Mouse (Mus musculus): ENCODE measurements at regions not wholly inside any gene's neighbourhood (a gene's known extent, or its start where the extent isn't known, plus 50 kb on each side); places are given as distances from the start of the nearest gene placed in this dataset.

DNA sequence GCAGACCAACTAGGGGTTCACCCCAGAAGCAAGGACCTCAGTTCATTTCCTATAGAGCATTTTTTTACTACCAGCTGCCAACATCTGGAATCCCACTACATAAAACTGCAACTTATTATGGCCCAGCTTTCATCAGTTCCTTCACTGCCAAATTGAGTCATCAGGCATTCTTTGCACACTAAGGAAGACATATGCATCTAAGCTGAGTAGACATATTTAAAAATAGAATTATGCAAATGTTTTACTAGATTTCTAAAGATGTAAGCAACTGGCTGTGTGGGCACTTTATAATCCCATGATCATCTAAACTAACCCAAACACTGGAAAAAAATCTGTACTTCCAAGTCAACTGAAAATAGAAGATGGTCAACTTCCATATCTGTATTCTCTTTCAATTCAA is 415.9 kb upstream of the Rarb start:
- no peak for DNase-seq (ENCODE audit: low spot score)

DNA sequence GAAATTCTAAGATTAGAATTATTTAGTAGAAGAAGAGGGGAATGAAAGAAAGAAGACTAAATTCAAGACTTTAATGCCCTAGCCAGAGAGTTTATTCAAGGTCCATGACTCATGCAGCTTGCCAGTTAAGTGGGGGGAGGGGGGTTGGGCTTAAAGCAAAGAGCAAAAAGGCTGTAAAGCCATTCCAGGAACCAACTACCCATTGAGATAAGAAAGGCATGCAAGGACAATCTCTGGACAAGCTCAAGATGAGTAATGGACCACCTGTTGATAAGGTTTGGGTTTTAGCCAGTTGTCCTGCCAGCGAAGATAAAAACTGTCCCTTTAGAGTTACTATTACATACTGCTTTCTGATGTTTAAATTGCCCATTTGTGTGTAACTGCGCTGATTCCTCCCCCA is 392.5 kb upstream of the Rarb start:
- DNase-seq (ENCODE audit: low spot score): no peak

DNA sequence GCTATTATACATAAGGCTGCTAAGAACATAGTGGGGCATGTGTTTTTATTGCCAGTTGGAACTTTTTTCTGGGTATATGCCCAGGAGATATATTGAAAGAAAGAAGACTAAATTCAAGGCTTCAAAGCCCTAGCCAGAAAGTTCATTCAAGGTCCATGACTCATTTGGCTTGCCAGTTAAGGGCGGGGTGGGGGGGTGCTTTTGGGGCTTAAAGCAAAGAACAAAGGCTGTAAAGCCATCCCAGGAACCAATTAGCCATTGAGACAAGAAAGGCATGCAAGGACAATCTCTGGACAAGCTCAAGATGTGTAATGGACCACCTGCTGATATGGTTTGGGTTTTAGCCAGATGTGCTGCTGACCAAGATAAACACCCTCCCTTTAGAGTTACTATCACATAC is 386.7 kb upstream of the Rarb start:
- no peak for DNase-seq (ENCODE audit: low spot score)

GRCm38 (mm10) chr14:17203251-17204015 is 384.5 kb upstream of the Rarb start:
- DNase-seq (ENCODE audit: low spot score): no peak

DNA sequence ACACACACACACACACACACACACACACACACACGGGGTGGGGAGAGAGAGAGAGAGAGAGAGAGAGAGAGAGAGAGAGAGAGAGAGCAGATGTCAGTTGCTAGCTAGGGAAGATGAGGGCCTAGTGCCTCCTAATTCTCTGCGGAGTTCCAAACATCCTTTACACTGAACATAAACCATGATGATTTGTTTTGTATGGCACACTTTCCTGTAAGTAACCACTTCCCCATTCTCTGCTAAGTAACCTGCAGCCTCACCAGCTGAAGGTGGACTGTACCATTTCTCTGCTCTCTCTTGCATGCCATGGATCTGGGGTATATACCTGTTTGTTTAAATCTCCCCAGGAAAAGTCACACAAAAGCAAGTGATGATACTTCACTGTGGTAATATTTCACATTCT is 374.0 kb upstream of the Rarb start:
- no peak for DNase-seq (ENCODE audit: low spot score)

DNA sequence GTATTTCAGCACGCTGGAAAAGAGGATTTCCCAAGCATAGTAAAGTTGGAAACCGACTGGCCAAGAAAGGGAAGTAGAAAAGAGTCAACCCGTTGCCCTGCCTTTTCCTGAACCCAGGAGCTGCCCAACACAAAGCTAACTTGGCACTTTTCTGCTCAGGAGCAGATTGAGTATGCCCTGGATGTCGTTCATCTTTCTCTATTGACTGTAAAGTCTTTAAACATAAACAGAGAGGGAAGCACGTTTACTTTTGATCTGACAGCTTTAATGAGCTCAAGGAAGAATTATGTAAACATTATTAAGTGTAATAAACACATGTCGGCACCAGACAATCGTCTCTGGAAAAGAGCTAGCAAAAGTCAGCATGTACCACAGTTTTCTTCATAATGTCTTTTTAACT is 354.3 kb upstream of the Rarb start:
- DNase-seq (ENCODE audit: low spot score): no peak

- DNase-seq (ENCODE audit: low spot score): no peak
These were observed 353.6 kb upstream of the Rarb start for GRCm38 (mm10) chr14:17172330-17173110.

DNA sequence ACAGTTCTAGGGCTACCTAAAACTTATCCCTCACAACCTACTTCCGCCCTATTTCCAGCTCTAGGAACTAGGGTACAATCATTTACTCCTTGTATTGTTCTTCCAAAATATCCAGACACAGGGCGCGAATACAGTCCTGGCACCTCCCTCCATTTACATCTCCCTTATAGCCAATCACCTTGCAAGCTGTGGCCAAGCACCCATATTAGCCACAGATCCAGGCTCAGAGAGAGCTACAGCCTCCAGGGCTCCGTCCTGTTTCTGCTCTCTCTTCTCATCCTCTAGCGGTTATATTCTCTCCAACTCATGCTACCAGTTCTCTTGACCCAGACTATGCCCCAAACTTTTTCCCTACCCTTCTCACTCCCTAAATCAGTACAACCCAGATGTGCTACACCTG is 352.9 kb upstream of the Rarb start:
- no peak for DNase-seq (ENCODE audit: low spot score)

DNA sequence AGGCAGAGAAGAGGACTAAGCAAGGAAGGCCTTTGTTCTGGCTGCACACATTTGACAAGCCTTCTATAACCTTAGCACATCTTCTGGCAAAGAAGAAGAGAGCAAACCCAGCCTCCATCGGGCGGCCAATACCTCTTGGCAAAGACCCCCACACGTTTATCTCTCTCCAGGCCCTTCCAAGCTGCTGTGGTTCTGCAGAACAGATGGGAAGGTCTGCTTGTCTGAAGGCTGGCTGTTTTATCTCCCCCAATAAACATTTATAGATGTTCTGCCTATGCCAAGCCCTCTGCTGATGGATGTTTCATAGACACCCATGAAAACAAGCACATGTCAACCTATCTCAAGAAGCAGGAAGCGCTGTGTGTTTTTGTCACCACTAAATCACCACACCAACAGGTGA is 339.4 kb upstream of the Rarb start:
- DNase-seq (ENCODE audit: low spot score): no peak

GRCm38 (mm10) chr14:17156402-17156954 is 337.5 kb upstream of the Rarb start:
- DNase-seq (ENCODE audit: low spot score): no peak

DNA sequence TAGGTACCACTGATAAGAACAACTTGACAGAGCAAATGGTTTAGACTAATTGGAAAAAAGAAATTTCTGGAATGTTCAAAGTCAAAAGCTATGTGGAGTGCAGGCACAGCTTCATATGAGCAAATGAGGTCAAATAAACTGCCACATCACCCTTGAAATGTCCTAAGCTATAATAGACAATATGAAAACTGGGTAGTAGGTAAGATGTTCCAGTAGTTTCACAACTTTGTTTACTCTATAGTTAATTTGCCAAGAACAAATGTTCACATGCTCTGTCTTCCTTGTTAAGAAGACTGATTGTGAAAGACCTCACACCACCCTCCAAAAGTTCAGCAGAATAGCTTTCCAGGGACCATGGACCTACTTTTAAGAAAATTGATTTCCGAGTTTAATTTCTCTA is 301.7 kb upstream of the Rarb start:
- DNase-seq (ENCODE audit: low spot score): no peak

DNA sequence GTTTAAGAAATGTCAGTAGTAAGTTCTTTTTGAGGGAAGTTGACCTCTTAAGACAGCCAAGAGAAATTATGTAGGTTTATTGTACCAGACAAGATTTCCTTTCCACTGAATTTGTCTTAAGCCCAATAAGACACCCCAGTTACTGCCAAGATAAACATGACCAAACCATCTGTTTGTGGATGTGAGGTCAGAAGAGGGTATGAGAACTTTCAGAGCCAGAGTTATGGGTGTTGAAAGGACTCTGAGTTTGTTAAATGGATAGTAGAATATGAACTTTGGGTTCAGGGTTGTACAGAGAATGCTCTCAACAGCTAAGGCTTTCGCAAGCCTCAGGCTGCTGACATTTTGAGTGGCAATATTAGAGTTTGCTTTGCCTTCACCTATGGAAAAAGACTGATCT is 287.7 kb upstream of the Rarb start:
- DNase-seq (ENCODE audit: low spot score): no peak

DNA sequence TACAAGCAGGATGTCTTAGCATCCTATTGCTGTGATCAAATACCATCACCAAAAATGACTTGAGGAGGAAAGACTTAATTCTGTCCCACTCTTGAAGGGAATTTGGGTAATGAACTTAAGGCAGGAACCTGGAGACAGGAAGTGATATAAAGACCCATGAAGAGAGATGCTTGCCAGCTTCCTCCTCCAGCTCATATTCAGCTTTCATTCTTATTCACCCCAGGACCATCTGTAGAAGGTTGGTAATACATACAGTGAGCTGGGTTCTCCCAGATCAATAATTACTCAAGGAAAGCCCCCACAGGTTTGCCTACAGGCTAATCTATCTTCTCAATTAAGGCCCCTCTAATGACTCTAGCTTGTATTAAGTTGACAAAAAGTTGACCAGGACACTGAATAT is 283.5 kb upstream of the Rarb start:
- DNase-seq (ENCODE audit: low spot score): no peak

DNA sequence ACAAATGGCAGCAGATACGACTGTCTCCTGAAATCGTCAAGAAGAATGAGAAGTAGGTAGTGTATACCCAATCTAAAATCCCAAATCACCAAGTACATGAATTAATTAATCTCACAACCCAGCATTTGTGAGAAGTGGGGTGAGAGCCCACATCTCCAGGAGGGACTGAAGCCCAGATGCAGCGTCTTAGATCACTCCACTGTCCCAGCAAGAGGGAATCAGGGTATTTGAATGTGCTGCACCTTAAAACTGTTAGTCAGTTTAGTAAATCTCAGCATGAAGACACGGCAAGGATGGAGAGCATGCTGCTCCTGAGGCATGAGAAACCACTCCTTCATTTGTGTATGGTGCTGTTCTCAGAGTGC is 271.6 kb upstream of the Rarb start:
- DNase-seq (ENCODE audit: low spot score): no peak

- DNase-seq (ENCODE audit: low spot score): no peak
These were observed 270.9 kb upstream of the Rarb start for GRCm38 (mm10) chr14:17089640-17090572.

GRCm38 (mm10) chr14:17089089-17089634 is 270.2 kb upstream of the Rarb start:
- DNase-seq (ENCODE audit: low spot score): no peak

GRCm38 (mm10) chr14:17087828-17088227 is 268.9 kb upstream of the Rarb start:
- no peak for DNase-seq (ENCODE audit: low spot score)

DNA sequence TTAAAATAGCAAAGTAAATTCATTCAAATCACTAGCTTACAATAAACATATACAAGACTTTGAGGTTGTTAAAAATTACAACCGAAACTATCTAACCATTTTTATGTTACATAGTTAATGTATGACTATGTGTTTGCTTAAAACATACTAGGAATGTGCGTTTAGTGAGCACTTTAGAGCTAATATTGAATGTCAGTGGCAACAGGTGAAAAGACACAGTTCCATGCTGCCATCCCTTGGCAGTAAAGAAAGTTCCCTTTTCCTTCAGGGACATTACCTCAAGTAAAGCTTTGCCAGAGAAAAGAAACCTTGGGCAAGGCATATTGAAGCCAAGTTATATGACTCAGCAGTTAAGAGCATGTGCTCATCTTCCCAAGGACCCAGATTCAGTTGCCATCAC is 265.0 kb upstream of the Rarb start:
- no peak for DNase-seq (ENCODE audit: low spot score)

DNA sequence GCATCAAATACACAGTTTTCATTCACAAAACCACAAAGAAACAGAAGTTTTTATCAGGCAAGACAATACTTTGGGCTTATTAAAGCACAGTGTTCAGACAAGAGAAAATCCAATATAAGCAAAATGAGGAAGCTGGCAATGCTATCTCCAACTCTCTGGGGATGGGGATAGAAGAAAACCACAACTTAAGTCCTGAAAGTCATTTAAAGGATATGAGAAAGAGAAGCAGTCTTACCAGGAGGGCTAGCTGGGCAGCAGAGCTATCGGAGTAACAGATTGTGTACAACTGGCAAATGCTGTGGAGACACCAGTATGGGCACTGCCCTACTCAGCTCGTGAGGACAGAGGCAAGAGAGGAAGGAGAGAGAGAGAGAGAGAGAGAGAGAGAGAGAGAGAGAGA is 262.9 kb upstream of the Rarb start:
- no peak for DNase-seq (ENCODE audit: low spot score)

- no peak for DNase-seq (ENCODE audit: low spot score)
These were observed 260.6 kb upstream of the Rarb start for GRCm38 (mm10) chr14:17079513-17079912.

DNA sequence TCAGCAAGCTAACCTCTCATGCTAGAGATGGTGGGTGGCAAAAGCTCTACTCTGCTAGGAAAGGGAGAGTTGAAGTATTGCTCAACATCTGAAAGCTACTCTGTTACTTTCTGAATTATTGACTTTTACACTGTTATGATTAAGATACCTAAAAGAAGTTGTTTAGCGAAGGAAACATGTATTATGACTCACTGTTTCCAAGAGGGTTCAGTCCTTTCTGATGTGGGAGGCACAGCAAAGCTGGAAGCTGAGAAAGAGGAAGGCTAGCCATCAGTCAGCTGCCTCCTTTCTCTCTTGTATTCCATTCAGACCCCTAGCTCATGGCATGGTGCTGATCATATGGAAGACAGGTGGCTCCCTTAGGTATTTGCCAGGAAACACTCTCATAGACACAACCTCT is 242.4 kb upstream of the Rarb start:
- no peak for DNase-seq (ENCODE audit: low spot score)

DNA sequence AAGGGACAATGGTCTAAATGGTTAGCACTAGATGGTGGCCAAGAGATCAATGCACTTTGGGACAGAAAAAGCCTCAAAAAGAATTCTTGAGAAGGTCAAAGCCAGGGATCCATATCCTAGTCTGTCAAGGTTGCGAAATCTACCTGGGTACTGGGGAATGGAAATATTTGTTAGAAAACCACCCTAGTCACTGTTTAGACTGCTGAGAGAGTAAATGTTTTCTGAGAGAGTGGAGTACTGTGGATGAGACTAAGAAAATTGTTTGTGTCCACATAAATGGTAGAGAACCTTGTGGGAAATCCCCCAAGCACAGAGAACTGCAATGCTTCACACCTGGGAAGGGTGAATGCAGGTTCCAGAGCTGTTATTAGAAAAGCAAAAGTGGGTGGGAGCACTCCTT is 239.5 kb upstream of the Rarb start:
- DNase-seq (ENCODE audit: low spot score): no peak

All from MN1 (cell line).